Mouse (Mus musculus) lung, postnatal 0 days (tissue): ENCODE results near the gene Rgs21. TPM values are rescaled to one million over a fixed set of nuclear protein-coding genes. Genes with fewer than 3 reads are reported as not detected.

Source experiments
- ATAC-seq: fragments of 200-750 bp; cut with Nextera tagmentation; 2 replicates; pipeline ENCODE4 v1.8.0; 2017; ENCODE audit warnings: moderate library complexity
- DNase-seq: peaks from one replicate; pipeline ENCODE4 v3.0.0-alpha.2; 2016; ENCODE audit warnings: low spot score
- H3K27ac ChIP-seq: fragments of 300-500 bp; sonication (generic); 2 replicates; pipeline ENCODE4 v1.5.1; 2014; ENCODE audit warnings: antibody characterized with exemption, mild to moderate bottlenecking, low read length, mixed read lengths
- H3K27me3 ChIP-seq: fragments of 300-500 bp; sonication (generic); replicated peaks from 2 replicates; pipeline ENCODE4 v1.6.1; 2014; ENCODE audit warnings: low read length, mixed read lengths; ENCODE audit not compliant: insufficient read depth
- H3K36me3 ChIP-seq: fragments of 300-500 bp; sonication (generic); 2 replicates; pipeline ENCODE4 v1.6.1; 2014; ENCODE audit warnings: low read length, mixed read lengths; ENCODE audit not compliant: insufficient read depth
- H3K4me1 ChIP-seq: fragments of 300-500 bp; sonication (generic); 2 replicates; pipeline ENCODE4 v1.6.1; 2014; ENCODE audit warnings: antibody characterized with exemption, low read depth, low read length, mixed read lengths; ENCODE audit not compliant: insufficient read depth
- H3K4me2 ChIP-seq: fragments of 300-500 bp; sonication (generic); replicated peaks from 2 replicates; pipeline ENCODE4 v1.6.1; 2014; ENCODE audit warnings: low read depth, mild to moderate bottlenecking, low read length, moderate library complexity, mixed read lengths
- H3K4me3 ChIP-seq: fragments of 300-500 bp; sonication (generic); 2 replicates; pipeline ENCODE4 v1.5.1; 2014; ENCODE audit warnings: low read depth, low read length
- H3K9ac ChIP-seq: fragments of 300-500 bp; sonication (generic); replicated peaks from 2 replicates; pipeline ENCODE4 v1.6.1; 2014; ENCODE audit warnings: low read depth, mild to moderate bottlenecking
- H3K9me3 ChIP-seq: fragments of 300-500 bp; sonication (generic); 2 replicates; pipeline ENCODE4 v1.6.1; 2016; ENCODE audit warnings: low read length, mixed read lengths
- CTCF ChIP-seq: IDR thresholded peaks from 2 replicates; pipeline ENCODE4 v1.5.1; 2016; ENCODE audit warnings: antibody characterized with exemption, mild to moderate bottlenecking
- EP300 ChIP-seq: IDR thresholded peaks from 2 replicates; pipeline ENCODE4 v1.6.1; 2016; ENCODE audit warnings: antibody characterized with exemption, mild to moderate bottlenecking, control low read depth
- WGBS: fragments of 180-500 bp; shearing (Covaris S2); extraction: QIAGEN DNeasy Blood & Tissue Kit; methylation state at CpG from one replicate; pipeline ENCODE4 v1.1.7; 2014; 5-methylcytosine and 5-hydroxymethylcytosine counted together
- polyA plus RNA-seq: library from polyadenylated mRNA; unstranded; fragments of >200 nt; fragmentation: Nextera tagmentation; extraction: Ambion mirVana; gene quantifications from 2 replicates; pipeline ENCODE4 v1.2.1, GENCODE M21; 2015

Gene Rgs21
- not detected in 2 replicates for polyA plus RNA-seq

DNA sequence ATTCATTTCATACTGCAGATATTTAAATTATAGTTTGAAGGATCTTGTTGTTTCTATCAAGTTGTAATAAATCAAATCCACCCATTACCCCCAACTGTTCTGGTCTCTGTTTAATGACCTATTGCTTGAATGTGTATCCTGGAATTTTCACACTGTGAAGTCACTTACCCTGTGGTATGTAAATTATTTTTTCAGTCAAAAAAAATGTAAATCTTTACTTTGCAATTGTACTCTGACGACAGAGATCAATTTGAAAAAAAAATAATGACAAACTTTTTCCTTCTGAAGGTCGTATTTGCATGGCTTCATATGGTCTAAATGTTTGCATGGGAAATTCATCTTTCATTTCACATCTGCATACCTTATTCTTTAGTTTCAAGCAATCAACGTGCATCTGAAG, at the start of gene Rgs21:
Gene Rgs21, minus strand, starts transcription at position 101 of the 400 bp plus-strand sequence.
- Histone ChIP-seq H3K27me3 (no peaks in the 10 kb centered on the region), H3K36me3 (no peaks in the 10 kb centered on the region), H3K9me3 (no peaks in the 10 kb centered on the region), H3K4me2 (no peak within 1 kb of the TSS), H3K4me3 (no peak within 1 kb of the TSS), H3K4me1 (no peaks in the 10 kb centered on the region), H3K9ac (no peak within 1 kb of the TSS), H3K27ac (no peak within 1 kb of the TSS)
- DNase-seq (no peak), ATAC-seq (no peak)
- no peak for TF ChIP-seq CTCF
- TF ChIP-seq EP300, result no peak
- WGBS, result 46% methylated on average over 3 of the region's 3 CpGs

DNA sequence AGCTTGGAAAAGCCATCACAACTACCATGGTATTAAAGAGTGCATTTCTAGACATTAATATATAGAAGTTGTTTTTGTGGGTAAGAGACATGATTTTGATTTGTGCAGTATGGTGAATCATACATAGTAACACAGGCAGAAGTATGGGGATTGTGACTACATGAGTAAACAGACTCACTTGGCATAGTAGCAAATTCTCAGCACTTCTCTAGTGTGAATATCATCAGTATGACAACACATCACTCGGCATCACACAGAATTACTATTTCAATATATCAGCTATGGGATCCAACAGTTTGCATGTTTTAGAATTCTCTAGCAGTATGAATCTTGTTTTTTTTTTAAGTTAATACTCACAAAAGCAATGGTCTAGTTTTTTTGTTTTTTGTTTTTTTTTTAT, 36.6 kb upstream of the Rgs21 start:
- Histone ChIP-seq H3K36me3 (no peaks in the 10 kb centered on the region), H3K4me2 (no peak overlapping the region), H3K4me1 (no peaks in the 10 kb centered on the region), H3K27me3 (no peaks in the 10 kb centered on the region), H3K4me3 (no peak overlapping the region), H3K9ac (no peak overlapping the region), H3K27ac (no peak overlapping the region), H3K9me3 (no peaks in the 10 kb centered on the region)
- WGBS, result 88% methylated on average over 1 of the region's 1 CpGs
- DNase-seq (no peak), ATAC-seq (no peak)
- TF ChIP-seq CTCF (no peak), EP300 (no peak)

DNA sequence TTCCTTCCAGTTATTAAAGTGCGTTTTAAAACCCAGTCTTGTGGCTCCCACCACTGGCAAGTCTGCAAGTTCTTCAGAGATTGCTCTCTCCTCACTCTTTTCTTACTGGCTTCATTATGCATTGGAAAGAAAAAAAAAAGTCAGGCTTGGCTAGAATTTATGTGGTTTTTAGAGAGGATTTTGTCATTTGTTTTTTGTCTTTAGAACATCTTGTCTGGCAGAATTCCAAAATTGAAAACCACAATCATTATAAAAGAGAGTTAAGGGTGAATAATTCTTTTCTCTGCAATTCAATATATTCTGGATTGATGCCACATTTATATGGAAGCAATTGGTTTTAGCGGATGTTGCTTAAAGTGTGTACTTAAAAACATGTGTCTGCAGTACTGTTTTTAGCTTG, 35.5 kb upstream of the Rgs21 start:
- Histone ChIP-seq H3K4me1 (no peaks in the 10 kb centered on the region), H3K9ac (no peak overlapping the region), H3K4me2 (no peak overlapping the region), H3K36me3 (no peaks in the 10 kb centered on the region), H3K27ac (no peak overlapping the region), H3K4me3 (no peak overlapping the region), H3K9me3 (no peaks in the 10 kb centered on the region), H3K27me3 (no peaks in the 10 kb centered on the region)
- TF ChIP-seq EP300, result no peak
- no peak for TF ChIP-seq CTCF
- DNase-seq, result no peak
- ATAC-seq, result no peak
- 59% methylated on average over 2 of the region's 2 CpGs for WGBS

DNA sequence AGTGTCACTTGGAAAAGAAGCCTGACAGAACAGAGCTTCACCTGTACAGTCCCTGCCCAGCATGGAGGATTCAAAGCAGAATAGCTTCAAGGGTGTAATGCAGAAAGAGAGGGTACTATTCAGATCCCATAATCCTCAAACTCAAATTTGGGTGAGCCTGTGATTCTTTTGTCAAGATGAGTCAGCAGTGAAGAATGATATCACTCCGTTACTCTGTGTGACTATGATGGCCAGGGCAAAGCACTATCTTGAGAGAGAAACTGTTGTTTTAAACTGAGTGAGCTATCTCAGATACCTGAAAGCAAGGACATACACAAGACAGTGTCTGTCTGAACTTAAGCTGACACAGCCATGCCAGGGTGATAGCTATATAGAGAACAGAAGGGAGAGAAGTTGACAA, 11.9 kb upstream of the Rgs21 start:
- no peak for TF ChIP-seq EP300
- no peak for TF ChIP-seq CTCF
- no peaks in the 10 kb centered on the region for H3K4me1 ChIP-seq
- H3K4me2 ChIP-seq, result no peak overlapping the region
- WGBS, result 65% methylated on average over 1 of the region's 1 CpGs
- H3K36me3 ChIP-seq, result no peaks in the 10 kb centered on the region
- ATAC-seq, result no peak
- H3K4me3 ChIP-seq, result no peak overlapping the region
- no peaks in the 10 kb centered on the region for H3K9me3 ChIP-seq
- H3K27me3 ChIP-seq, result no peaks in the 10 kb centered on the region
- H3K9ac ChIP-seq, result no peak overlapping the region
- H3K27ac ChIP-seq, result no peak overlapping the region
- DNase-seq, result no peak

DNA sequence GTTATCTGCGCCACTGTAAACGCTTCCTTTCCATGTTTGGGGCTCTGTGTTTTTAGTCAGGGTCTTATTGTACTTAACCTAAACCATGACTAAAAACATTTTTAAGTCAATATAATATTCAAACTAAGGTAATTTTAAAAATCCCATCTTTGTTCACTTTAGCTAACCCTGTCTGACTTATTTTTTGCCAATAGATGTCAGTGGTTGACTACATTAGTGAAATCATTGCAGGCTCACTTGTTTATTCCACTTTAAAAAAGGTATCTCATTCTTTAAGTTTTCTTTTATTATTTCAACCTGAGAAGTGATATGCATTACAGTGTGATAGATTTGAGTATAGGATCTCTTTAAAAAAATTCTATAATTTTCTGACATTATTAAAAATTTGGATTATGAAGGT, 5.5 kb upstream of the Rgs21 start:
- Histone ChIP-seq H3K27me3 (no peaks in the 10 kb centered on the region), H3K9ac (no peak overlapping the region), H3K9me3 (no peaks in the 10 kb centered on the region), H3K4me1 (no peaks in the 10 kb centered on the region), H3K4me3 (no peak overlapping the region), H3K36me3 (no peaks in the 10 kb centered on the region), H3K4me2 (no peak overlapping the region), H3K27ac (no peak overlapping the region)
- no peak for ATAC-seq
- TF ChIP-seq CTCF, result no peak
- no peak for TF ChIP-seq EP300
- no peak for DNase-seq
- WGBS, result 87% methylated on average over 2 of the region's 2 CpGs

DNA sequence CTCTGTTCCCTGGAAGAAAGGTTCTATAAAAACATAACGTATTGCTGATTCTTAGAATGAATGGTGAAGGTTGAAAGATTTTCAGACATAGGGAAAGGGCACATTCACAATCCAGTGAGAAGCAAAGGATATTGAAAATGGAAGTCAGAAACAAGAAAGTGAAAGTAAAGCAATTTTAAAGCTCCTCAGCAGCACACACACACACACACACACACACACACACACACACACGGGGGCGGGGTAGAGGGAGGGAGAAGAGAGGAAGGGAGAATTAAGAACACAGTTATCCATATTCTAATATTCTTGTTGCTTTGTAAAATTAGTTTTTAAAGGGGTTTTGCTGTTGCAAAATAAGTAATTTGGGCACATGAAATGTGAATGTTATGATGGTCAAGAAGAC, 2.4 kb upstream of the Rgs21 start:
- TF ChIP-seq CTCF (no peak), EP300 (no peak)
- no peak for DNase-seq
- Histone ChIP-seq H3K27me3 (no peaks in the 10 kb centered on the region), H3K4me3 (no peak overlapping the region), H3K9ac (no peak overlapping the region), H3K36me3 (no peaks in the 10 kb centered on the region), H3K4me2 (no peak overlapping the region), H3K9me3 (no peaks in the 10 kb centered on the region), H3K4me1 (no peaks in the 10 kb centered on the region), H3K27ac (no peak overlapping the region)
- 75% methylated on average over 3 of the region's 3 CpGs for WGBS
- no peak for ATAC-seq

DNA sequence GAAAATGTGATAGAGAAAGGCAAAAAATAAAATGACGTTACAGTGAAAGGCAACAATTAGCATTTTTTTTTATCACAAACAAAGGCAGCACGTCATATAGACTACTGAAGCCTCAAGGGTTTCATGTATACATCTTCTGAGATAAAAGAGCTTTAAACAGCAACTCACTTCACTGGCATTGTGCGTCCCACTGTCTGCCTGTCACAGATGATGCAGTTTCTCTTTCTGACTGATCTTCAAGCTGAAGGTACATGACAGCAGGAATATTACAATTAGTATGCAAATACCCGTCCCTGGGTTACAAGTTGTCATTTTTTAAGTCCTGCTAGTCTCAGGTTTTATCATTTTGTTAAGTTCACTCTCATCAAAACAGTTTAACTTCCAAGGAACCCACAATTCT, 22.3 kb downstream of the Rgs21 start:
- WGBS, result 49% methylated on average over 4 of the region's 4 CpGs
- TF ChIP-seq EP300, result no peak
- TF ChIP-seq CTCF, result no peak
- Histone ChIP-seq H3K27me3 (no peaks in the 10 kb centered on the region), H3K4me3 (no peak overlapping the region), H3K9me3 (no peaks in the 10 kb centered on the region), H3K9ac (no peak overlapping the region), H3K4me2 (no peak overlapping the region), H3K36me3 (no peaks in the 10 kb centered on the region), H3K4me1 (no peaks in the 10 kb centered on the region), H3K27ac (no peak overlapping the region)
- DNase-seq, result no peak
- ATAC-seq, result no peak
